Mouse (Mus musculus) heart, embryonic 11.5 days (tissue): ENCODE measurements at regions not wholly inside any gene's neighbourhood (a gene's known extent, or its start where the extent isn't known, plus 50 kb on each side); places are given as distances from the start of the nearest gene placed in this dataset.

ENCODE experiments used
- ATAC-seq: fragments of 200-750 bp; cut with Nextera tagmentation; replicated peaks from 2 replicates; pipeline ENCODE4 v1.8.0; 2017; ENCODE audit warnings: moderate library complexity; ENCODE audit not compliant: insufficient number of reproducible peaks, low FRiP score, low TSS enrichment
- H3K27ac ChIP-seq: fragments of 300-500 bp; sonication (generic); 2 replicates; pipeline ENCODE4 v1.5.1; 2014; ENCODE audit warnings: mild to moderate bottlenecking, low read depth, low read length
- H3K27me3 ChIP-seq: fragments of 300-500 bp; sonication (generic); 2 replicates; pipeline ENCODE4 v1.6.1; 2014; ENCODE audit warnings: mild to moderate bottlenecking, low read length, mixed read lengths; ENCODE audit not compliant: control insufficient read depth, insufficient read depth
- H3K36me3 ChIP-seq: fragments of 300-500 bp; sonication (generic); 2 replicates; pipeline ENCODE4 v1.6.1; 2014; ENCODE audit warnings: mild to moderate bottlenecking, low read length, moderate library complexity, mixed read lengths; ENCODE audit not compliant: control insufficient read depth, insufficient read depth
- H3K4me1 ChIP-seq: fragments of 300-500 bp; sonication (generic); 2 replicates; pipeline ENCODE4 v1.6.1; 2014; ENCODE audit warnings: low read length; ENCODE audit not compliant: control insufficient read depth, insufficient read depth
- H3K4me2 ChIP-seq: fragments of 300-500 bp; sonication (generic); 2 replicates; pipeline ENCODE4 v1.6.1; 2014; ENCODE audit warnings: mild to moderate bottlenecking, moderate library complexity
- H3K4me3 ChIP-seq: fragments of 300-500 bp; sonication (generic); 2 replicates; pipeline ENCODE4 v1.5.1; 2014; ENCODE audit warnings: low read depth, low read length
- H3K9ac ChIP-seq: fragments of 300-500 bp; sonication (generic); 2 replicates; pipeline ENCODE4 v1.6.1; 2014; ENCODE audit warnings: mild to moderate bottlenecking, low read depth, low read length, moderate library complexity
- H3K9me3 ChIP-seq: fragments of 300-500 bp; sonication (generic); replicated peaks from 2 replicates; pipeline ENCODE4 v1.6.1; 2016; ENCODE audit warnings: low read length; ENCODE audit not compliant: control insufficient read depth
- WGBS: fragments of 180-500 bp; shearing (Covaris S2); extraction: QIAGEN DNeasy Blood & Tissue Kit; methylation state at CpG from one replicate; pipeline ENCODE4 v1.1.7; 2014; ENCODE audit not compliant: insufficient replicate concordance; 5-methylcytosine and 5-hydroxymethylcytosine counted together

DNA sequence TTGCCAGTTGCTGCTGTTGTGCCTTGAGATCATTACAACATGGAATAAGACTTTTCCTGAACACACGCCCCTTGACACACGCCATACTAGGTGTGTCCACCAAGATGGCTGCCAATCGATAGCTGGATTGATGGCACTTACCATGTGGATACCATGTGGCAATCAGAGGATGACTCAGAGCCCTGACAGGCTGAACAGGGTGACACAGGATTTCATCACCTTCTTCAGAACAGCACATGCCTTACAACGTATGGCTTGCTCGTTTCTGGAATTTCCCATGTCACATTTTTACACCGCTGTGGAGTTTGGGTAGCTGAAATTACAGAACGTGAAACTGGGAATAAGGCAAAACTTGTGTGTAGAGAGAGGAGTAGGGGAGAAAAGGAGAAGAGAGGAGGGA lies 92.9 kb downstream of the Psmg1 start:
- Histone ChIP-seq H3K27me3 (no peaks in the 10 kb centered on the region), H3K9me3 (no peaks in the 10 kb centered on the region), H3K4me2 (no peak overlapping the region), H3K4me1 (no peaks in the 10 kb centered on the region), H3K4me3 (no peak overlapping the region), H3K9ac (no peak overlapping the region), H3K27ac (no peak overlapping the region), H3K36me3 (no peaks in the 10 kb centered on the region)
- ATAC-seq: no peak
- WGBS: 75% methylated on average over 7 of the region's 7 CpGs

DNA sequence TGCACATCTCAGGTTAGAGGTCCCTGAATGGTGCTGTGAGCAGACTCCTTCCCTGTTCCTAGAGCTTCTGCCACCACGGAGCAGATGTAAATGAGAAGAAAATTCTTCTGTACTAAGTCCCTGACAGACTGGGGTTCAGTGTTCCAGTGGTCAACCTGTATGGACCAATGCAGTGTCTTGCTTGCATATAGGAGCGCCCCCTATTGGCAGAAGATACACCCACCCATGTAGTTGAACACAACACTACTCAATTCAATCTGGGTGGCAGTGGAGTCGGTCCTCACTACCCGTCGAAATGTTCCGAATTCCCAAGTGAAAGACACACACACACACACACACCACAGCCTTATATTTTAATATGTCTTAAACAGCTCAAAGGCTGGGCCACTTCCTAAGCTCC lies 94.6 kb downstream of the Psmg1 start:
- H3K9ac ChIP-seq: no peak overlapping the region
- no peak for ATAC-seq
- no peaks in the 10 kb centered on the region for H3K9me3 ChIP-seq
- WGBS: 72% methylated on average over 6 of the region's 6 CpGs
- no peak overlapping the region for H3K4me3 ChIP-seq
- H3K27ac ChIP-seq: no peak overlapping the region
- H3K4me1 ChIP-seq: no peaks in the 10 kb centered on the region
- no peaks in the 10 kb centered on the region for H3K27me3 ChIP-seq
- H3K4me2 ChIP-seq: no peak overlapping the region
- no peaks in the 10 kb centered on the region for H3K36me3 ChIP-seq

DNA sequence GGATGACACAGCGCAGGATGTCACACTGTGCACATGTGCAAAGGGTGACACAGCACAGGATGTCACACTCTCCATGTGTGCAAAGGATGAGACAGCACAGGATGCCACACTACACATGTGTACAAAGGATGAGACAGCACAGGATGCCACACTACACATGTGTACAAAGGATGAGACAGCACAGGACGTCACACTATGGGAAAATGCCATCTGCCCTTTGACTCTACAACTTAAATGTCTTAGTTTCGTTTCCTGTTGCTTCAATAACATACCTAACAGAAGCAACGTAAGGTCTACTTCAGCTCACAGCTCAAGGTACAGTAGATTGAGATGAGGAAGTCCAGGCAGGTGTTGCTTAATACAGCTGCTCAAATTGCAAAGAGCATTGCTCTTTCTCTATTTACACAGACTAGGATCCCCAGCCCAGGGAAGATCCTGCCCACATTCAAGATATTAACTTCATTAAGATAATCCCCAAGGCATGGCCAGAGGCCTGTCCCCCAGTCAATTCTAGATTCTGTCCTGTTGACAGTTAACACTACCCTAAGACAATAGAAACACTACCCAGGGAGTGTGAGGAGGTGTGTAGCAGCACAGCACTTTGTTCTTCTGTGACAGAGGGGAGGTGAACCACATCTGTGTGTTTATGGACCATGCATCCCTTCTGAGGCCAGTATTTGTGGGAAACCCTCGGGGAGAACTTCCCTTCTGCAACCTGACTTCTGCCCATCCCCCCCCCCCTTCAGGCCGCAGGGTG lies 97.0 kb downstream of the Psmg1 start:
- H3K4me1 ChIP-seq: no peaks in the 10 kb centered on the region
- H3K4me3 ChIP-seq: no peak overlapping the region
- H3K4me2 ChIP-seq: no peak overlapping the region
- H3K27ac ChIP-seq: no peak overlapping the region
- H3K9me3 ChIP-seq: no peaks in the 10 kb centered on the region
- no peaks in the 10 kb centered on the region for H3K36me3 ChIP-seq
- WGBS: 63% methylated on average over 6 of the region's 6 CpGs
- ATAC-seq: no peak; the same call in 1 of the 2 replicates
- H3K27me3 ChIP-seq: no peaks in the 10 kb centered on the region
- no peak overlapping the region for H3K9ac ChIP-seq

DNA sequence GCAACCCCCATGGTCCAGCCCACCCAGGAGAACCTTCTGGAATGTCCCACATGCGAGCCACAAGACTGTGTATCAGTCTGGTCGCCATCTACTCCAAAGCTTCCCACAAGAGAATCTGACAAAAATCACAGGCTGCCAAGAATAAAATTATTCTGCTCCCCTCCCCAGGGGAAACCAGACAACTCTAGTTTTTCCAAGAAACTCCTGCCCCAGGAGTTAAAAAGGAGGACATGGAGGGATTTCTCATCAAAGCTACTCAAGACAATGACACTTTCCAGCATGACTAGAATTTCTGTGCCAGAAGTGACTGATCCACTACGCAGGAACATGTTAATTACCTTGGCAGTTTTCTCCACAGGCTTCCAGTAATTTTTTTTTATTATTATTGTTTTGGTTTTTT lies 98.4 kb downstream of the Psmg1 start:
- no peak for ATAC-seq
- 74% methylated on average over 3 of the region's 3 CpGs for WGBS
- Histone ChIP-seq H3K4me1 (no peaks in the 10 kb centered on the region), H3K27me3 (no peaks in the 10 kb centered on the region), H3K27ac (no peak overlapping the region), H3K4me3 (no peak overlapping the region), H3K9ac (no peak overlapping the region), H3K9me3 (no peaks in the 10 kb centered on the region; the same call in 1 of the 2 replicates), H3K4me2 (no peak overlapping the region), H3K36me3 (no peaks in the 10 kb centered on the region)

DNA sequence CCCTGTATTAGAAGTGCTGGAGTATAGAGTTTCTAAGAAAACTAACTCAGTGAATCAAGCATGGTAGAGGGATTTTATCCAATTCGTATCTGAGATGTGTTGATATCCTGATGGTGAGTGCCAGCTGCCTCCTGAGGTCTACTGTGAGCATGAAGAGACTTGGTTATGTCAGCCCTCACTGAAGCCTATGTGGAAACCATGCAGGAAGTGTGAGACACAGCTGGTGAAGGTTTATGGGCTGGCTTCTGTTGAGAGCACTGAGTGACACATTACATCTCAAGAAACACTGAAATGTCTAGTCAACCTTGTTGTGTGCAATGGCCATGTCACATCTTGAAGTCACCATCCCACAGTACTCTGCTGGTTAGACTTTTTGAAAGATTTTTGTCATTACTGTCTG lies 104.6 kb downstream of the Psmg1 start:
- no peak for ATAC-seq

DNA sequence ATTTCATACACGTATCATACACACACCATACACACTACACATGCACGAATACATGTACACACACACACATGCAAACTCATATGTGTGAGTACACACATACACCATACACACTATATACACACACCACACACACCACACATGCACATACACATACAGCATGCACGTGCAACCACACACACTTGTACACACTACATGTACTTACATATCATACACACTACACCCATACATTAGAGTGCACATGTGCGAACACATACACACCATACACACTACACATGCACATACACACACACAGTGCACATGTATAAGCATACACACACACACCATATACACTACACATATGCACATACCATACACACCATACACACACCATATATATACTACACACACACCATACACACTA lies 117.5 kb downstream of the Psmg1 start:
- Histone ChIP-seq H3K4me3 (no peak overlapping the region), H3K9me3 (no peaks in the 10 kb centered on the region)
- ATAC-seq: no peak

More for the DNA sequence above, 104.6 kb downstream of the Psmg1 start:
- Histone ChIP-seq H3K9ac (no peak overlapping the region), H3K27me3 (no peaks in the 10 kb centered on the region), H3K4me1 (no peaks in the 10 kb centered on the region), H3K4me3 (no peak overlapping the region), H3K27ac (no peak overlapping the region), H3K4me2 (no peak overlapping the region), H3K9me3 (no peaks in the 10 kb centered on the region; the same call in 1 of the 2 replicates), H3K36me3 (no peaks in the 10 kb centered on the region)
- 67% methylated on average over 1 of the region's 1 CpGs for WGBS

DNA sequence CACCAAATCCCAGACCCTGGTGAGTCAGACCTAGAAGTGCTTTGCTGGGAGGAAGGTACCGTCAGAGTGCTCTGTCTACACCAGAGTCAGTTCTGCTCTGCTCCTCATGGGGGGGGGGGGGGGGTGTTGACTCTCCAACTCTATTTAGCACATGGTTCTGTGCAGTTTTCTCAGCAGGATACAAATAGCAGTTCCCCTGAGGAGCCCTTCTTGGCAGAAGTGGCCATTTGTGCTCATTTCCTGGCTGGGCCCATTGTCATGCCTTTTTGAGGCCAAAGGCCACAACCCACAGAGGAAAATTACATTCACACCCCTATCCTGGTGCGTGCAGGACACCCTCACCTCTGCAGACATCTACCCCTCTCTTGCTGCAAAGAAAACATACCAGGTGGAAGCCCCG lies 118.3 kb downstream of the Psmg1 start:
- 49% methylated on average over 3 of the region's 3 CpGs for WGBS
- no peak overlapping the region for H3K27ac ChIP-seq

More for the DNA sequence above, 117.5 kb downstream of the Psmg1 start:
- no peak overlapping the region for H3K4me2 ChIP-seq
- H3K27me3 ChIP-seq: no peaks in the 10 kb centered on the region
- peaks cover 3% of the 10 kb centered on the region; the same call in 1 of the 2 replicates for H3K4me1 ChIP-seq
- no peak overlapping the region for H3K27ac ChIP-seq
- H3K9ac ChIP-seq: no peak overlapping the region
- WGBS: 87% methylated on average over 4 of the region's 4 CpGs
- H3K36me3 ChIP-seq: no peaks in the 10 kb centered on the region

DNA sequence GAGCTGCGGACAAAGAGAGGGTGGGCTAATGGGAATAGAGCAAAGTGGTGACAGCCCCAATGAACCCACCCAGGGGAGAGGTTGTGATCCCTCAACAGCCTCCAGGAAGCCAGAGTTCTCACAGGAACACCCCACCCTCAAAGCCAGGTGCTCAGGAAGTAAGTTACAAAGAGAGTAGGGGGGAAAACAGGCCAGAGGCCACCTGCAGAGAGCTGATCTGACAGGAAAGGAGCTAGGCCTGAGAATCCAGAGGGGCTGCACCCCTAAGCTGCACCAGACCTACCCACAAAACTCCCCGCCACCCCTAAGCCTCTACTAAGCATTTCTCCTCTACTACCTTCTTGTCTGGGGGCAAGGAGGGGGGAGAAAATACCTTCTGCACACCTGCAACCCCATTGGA lies 120.5 kb downstream of the Psmg1 start:
- WGBS: 63% methylated on average over 2 of the region's 2 CpGs
- no peak overlapping the region for H3K27ac ChIP-seq
- ATAC-seq: no peak

More for the DNA sequence above, 118.3 kb downstream of the Psmg1 start:
- no peaks in the 10 kb centered on the region for H3K9me3 ChIP-seq
- no peak overlapping the region for H3K4me2 ChIP-seq
- no peaks in the 10 kb centered on the region for H3K36me3 ChIP-seq
- ATAC-seq: no peak
- H3K9ac ChIP-seq: no peak overlapping the region
- no peak overlapping the region for H3K4me3 ChIP-seq
- H3K4me1 ChIP-seq: peaks cover 3% of the 10 kb centered on the region; the same call in 1 of the 2 replicates
- no peaks in the 10 kb centered on the region for H3K27me3 ChIP-seq

DNA sequence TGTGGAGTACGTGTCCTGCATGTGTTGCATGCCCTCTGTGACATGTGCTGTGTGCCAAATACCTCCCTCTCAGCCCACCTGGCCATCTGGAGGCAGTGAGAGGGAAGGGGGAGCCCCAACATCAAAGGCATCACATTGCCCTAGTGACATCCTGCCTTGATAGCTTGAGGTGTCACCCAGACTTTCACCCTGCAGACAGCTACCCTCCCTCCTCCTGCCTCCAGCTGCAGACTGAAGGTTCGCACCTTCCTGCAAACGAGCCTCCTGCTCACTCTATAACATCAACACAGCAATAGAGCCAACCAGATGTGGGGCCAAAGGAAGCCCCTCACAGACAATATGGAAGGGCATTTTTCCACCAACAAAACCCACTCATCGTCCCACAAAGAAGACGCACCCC lies 121.3 kb downstream of the Psmg1 start:
- Histone ChIP-seq H3K27ac (no peak overlapping the region), H3K9me3 (no peaks in the 10 kb centered on the region), H3K27me3 (no peaks in the 10 kb centered on the region), H3K36me3 (no peaks in the 10 kb centered on the region), H3K4me3 (no peak overlapping the region), H3K4me1 (peaks cover 3% of the 10 kb centered on the region; the same call in 1 of the 2 replicates), H3K4me2 (no peak overlapping the region), H3K9ac (no peak overlapping the region)
- 49% methylated on average over 5 of the region's 5 CpGs for WGBS
- ATAC-seq: no peak

More for the DNA sequence above, 120.5 kb downstream of the Psmg1 start:
- Histone ChIP-seq H3K9ac (no peak overlapping the region), H3K4me2 (no peak overlapping the region), H3K4me3 (no peak overlapping the region), H3K4me1 (peaks cover 3% of the 10 kb centered on the region; the same call in 1 of the 2 replicates), H3K9me3 (no peaks in the 10 kb centered on the region), H3K36me3 (no peaks in the 10 kb centered on the region), H3K27me3 (no peaks in the 10 kb centered on the region)
